Mouse (Mus musculus): Measurements from ENCODE around the gene Lgals7. TPM values are rescaled to one million over a fixed set of nuclear protein-coding genes. Genes with fewer than 3 reads are reported as not detected.

The Lgals7 gene
- total and polyA plus RNA-seq, 3 experiments = 0.61 to 4.0 TPM; not detected in 1

- WGBS = 63% methylated on average over 4 of the region's 4 CpGs
- H3K79me2 ChIP-seq (replicated peaks; ENCODE audit: control insufficient read depth, insufficient read depth, low read length) = no peaks in the 10 kb centered on the region
- H3K4me3 ChIP-seq = no peak overlapping the region
- intact Hi-C loops (cut with DNase I) = no loop called here
- TF ChIP-seq POLR2A (IDR thresholded peaks at IDR 0.05; ENCODE audit: insufficient read depth, low read depth, low read length) (no peak), EP300 (IDR thresholded peaks at IDR 0.05; ENCODE audit: insufficient read depth, low read depth, low read length) (no peak), CTCF (IDR thresholded peaks at IDR 0.05) (no peak)
- H3K36me3 ChIP-seq (ENCODE audit: control insufficient read depth, insufficient read depth, low read length) = peaks cover 77% of the 10 kb centered on the region
- H3K4me1 ChIP-seq (ENCODE audit: control insufficient read depth, insufficient read depth, low read length) = peaks cover 46% of the 10 kb centered on the region
- H3K27me3 ChIP-seq (ENCODE audit: control insufficient read depth, insufficient read depth, low read length) = no peaks in the 10 kb centered on the region
- peak overlapping the region; percentile 19; the same call in 1 of the 2 replicates for H3K27ac ChIP-seq
- DNase-seq = no peak
- H3K9ac ChIP-seq (ENCODE audit: low read depth, low read length) = no peak overlapping the region
These were observed 45.7 kb upstream of the Lgals7 start for GRCm38 (mm10) chr7:28817957-28818356.

GRCm38 (mm10) chr7:28818436-28818835 lies 45.2 kb upstream of the Lgals7 start:
- 70% methylated on average over 18 of the region's 18 CpGs for WGBS
- H3K36me3 ChIP-seq (ENCODE audit: control insufficient read depth, insufficient read depth, low read length) = peaks cover 72% of the 10 kb centered on the region
- DNase-seq = no peak
- H3K4me3 ChIP-seq = no peak overlapping the region
- no peaks in the 10 kb centered on the region for H3K79me2 ChIP-seq (replicated peaks; ENCODE audit: control insufficient read depth, insufficient read depth, low read length)
- intact Hi-C loops (cut with DNase I) = no loop called here
- no peak overlapping the region; the same call in 1 of the 2 replicates for H3K27ac ChIP-seq
- no peak overlapping the region for H3K9ac ChIP-seq (ENCODE audit: low read depth, low read length)
- H3K4me1 ChIP-seq (ENCODE audit: control insufficient read depth, insufficient read depth, low read length) = peaks cover 46% of the 10 kb centered on the region
- H3K27me3 ChIP-seq (ENCODE audit: control insufficient read depth, insufficient read depth, low read length) = no peaks in the 10 kb centered on the region
- no peak for TF ChIP-seq POLR2A (IDR thresholded peaks at IDR 0.05; ENCODE audit: insufficient read depth, low read depth, low read length)
- TF ChIP-seq EP300 (IDR thresholded peaks at IDR 0.05; ENCODE audit: insufficient read depth, low read depth, low read length) = no peak
- TF ChIP-seq CTCF (IDR thresholded peaks at IDR 0.05) = no peak

- no peak for DNase-seq
- H3K36me3 ChIP-seq (ENCODE audit: control insufficient read depth, insufficient read depth, low read length) = peaks cover 67% of the 10 kb centered on the region
- intact Hi-C loops (cut with DNase I) = no loop called here
- peak overlapping the region; percentile 23 for H3K27ac ChIP-seq
- no peak overlapping the region for H3K9ac ChIP-seq (ENCODE audit: low read depth, low read length)
- H3K4me1 ChIP-seq (ENCODE audit: control insufficient read depth, insufficient read depth, low read length) = peaks cover 42% of the 10 kb centered on the region
- TF ChIP-seq EP300 (IDR thresholded peaks at IDR 0.05; ENCODE audit: insufficient read depth, low read depth, low read length) = no peak
- TF ChIP-seq POLR2A (IDR thresholded peaks at IDR 0.05; ENCODE audit: insufficient read depth, low read depth, low read length) = no peak
- TF ChIP-seq CTCF (IDR thresholded peaks at IDR 0.05) = no peak
- no peaks in the 10 kb centered on the region for H3K27me3 ChIP-seq (ENCODE audit: control insufficient read depth, insufficient read depth, low read length)
- no peaks in the 10 kb centered on the region for H3K79me2 ChIP-seq (replicated peaks; ENCODE audit: control insufficient read depth, insufficient read depth, low read length)
- WGBS = 56% methylated on average over 4 of the region's 4 CpGs
- no peak overlapping the region for H3K4me3 ChIP-seq
These were observed 44.7 kb upstream of the Lgals7 start for GRCm38 (mm10) chr7:28818861-28819452.

GRCm38 (mm10) chr7:28819571-28819970 lies 44.1 kb upstream of the Lgals7 start:
- H3K4me3 ChIP-seq = no peak overlapping the region
- H3K9ac ChIP-seq (ENCODE audit: low read depth, low read length) = no peak overlapping the region
- peaks cover 44% of the 10 kb centered on the region for H3K4me1 ChIP-seq (ENCODE audit: control insufficient read depth, insufficient read depth, low read length)

GRCm38 (mm10) chr7:28820358-28821260 lies 43.0 kb upstream of the Lgals7 start:
- Histone ChIP-seq H3K27me3 (ENCODE audit: control insufficient read depth, insufficient read depth, low read length) (no peaks in the 10 kb centered on the region), H3K9ac (ENCODE audit: low read depth, low read length) (no peak overlapping the region), H3K4me1 (ENCODE audit: control insufficient read depth, insufficient read depth, low read length) (peaks cover 39% of the 10 kb centered on the region), H3K27ac (peak overlapping the region; percentile 75), H3K4me3 (no peak overlapping the region), H3K36me3 (ENCODE audit: control insufficient read depth, insufficient read depth, low read length) (peaks cover 50% of the 10 kb centered on the region), H3K79me2 (replicated peaks; ENCODE audit: control insufficient read depth, insufficient read depth, low read length) (no peaks in the 10 kb centered on the region)
- WGBS = 19% methylated on average over 12 of the region's 12 CpGs
- peak; percentile 64 to 72 for DNase-seq
- TF ChIP-seq EP300 (IDR thresholded peaks at IDR 0.05; ENCODE audit: insufficient read depth, low read depth, low read length) (peak; percentile 70; the same call in 1 of the 2 replicates), POLR2A (IDR thresholded peaks at IDR 0.05; ENCODE audit: insufficient read depth, low read depth, low read length) (0 out of 2 replicates have a peak, but pooled peaks have one; percentile 17), CTCF (IDR thresholded peaks at IDR 0.05) (no peak)
- intact Hi-C loops (cut with DNase I) = no loop called here

More at GRCm38 (mm10) chr7:28819571-28819970, 44.1 kb upstream of the Lgals7 start:
- no peak for DNase-seq
- H3K36me3 ChIP-seq (ENCODE audit: control insufficient read depth, insufficient read depth, low read length) = peaks cover 61% of the 10 kb centered on the region
- TF ChIP-seq POLR2A (IDR thresholded peaks at IDR 0.05; ENCODE audit: insufficient read depth, low read depth, low read length) = no peak
- TF ChIP-seq CTCF (IDR thresholded peaks at IDR 0.05) = no peak
- no peak for TF ChIP-seq EP300 (IDR thresholded peaks at IDR 0.05; ENCODE audit: insufficient read depth, low read depth, low read length)
- no peaks in the 10 kb centered on the region for H3K79me2 ChIP-seq (replicated peaks; ENCODE audit: control insufficient read depth, insufficient read depth, low read length)
- whole genome bisulfite sequencing = 49% methylated on average over 4 of the region's 4 CpGs
- peak overlapping the region; percentile 75 for H3K27ac ChIP-seq
- intact Hi-C loops (cut with DNase I) = no loop called here
- H3K27me3 ChIP-seq (ENCODE audit: control insufficient read depth, insufficient read depth, low read length) = no peaks in the 10 kb centered on the region
